Mouse (Mus musculus) intestine, embryonic 15.5 days (tissue): ENCODE measurements around the gene Gipc3. TPM values are rescaled to one million over a fixed set of nuclear protein-coding genes. Genes with fewer than 3 reads are reported as not detected.

Experiments
- ATAC-seq: fragments of 200-750 bp; cut with Nextera tagmentation; 2 replicates; pipeline ENCODE4 v1.8.0; 2017; ENCODE audit warnings: moderate TSS enrichment, moderate library complexity
- H3K27ac ChIP-seq: fragments of 300-500 bp; sonication (generic); 2 replicates; pipeline ENCODE4 v1.5.1; 2015; ENCODE audit warnings: mild to moderate bottlenecking, inconsistent platforms
- H3K27me3 ChIP-seq: fragments of 300-500 bp; sonication (generic); replicated peaks from 2 replicates; pipeline ENCODE4 v1.6.1; 2015; ENCODE audit warnings: inconsistent platforms
- H3K36me3 ChIP-seq: fragments of 300-500 bp; sonication (generic); 2 replicates; pipeline ENCODE4 v1.6.1; 2015; ENCODE audit warnings: inconsistent platforms
- H3K4me1 ChIP-seq: fragments of 300-500 bp; sonication (generic); replicated peaks from 2 replicates; pipeline ENCODE4 v1.6.1; 2015; ENCODE audit warnings: inconsistent platforms
- H3K4me2 ChIP-seq: fragments of 300-500 bp; sonication (generic); replicated peaks from 2 replicates; pipeline ENCODE4 v1.6.1; 2015; ENCODE audit warnings: mild to moderate bottlenecking, inconsistent platforms
- H3K4me3 ChIP-seq: fragments of 300-500 bp; sonication (generic); replicated peaks from 2 replicates; pipeline ENCODE4 v1.5.1; 2015; ENCODE audit warnings: inconsistent platforms
- H3K9ac ChIP-seq: fragments of 300-500 bp; sonication (generic); 2 replicates; pipeline ENCODE4 v1.6.1; 2015; ENCODE audit warnings: inconsistent platforms
- H3K9me3 ChIP-seq: fragments of 300-500 bp; sonication (generic); 2 replicates; pipeline ENCODE4 v1.6.1; 2016; ENCODE audit warnings: inconsistent platforms
- WGBS: fragments of 180-500 bp; shearing (Covaris S2); methylation state at CpG from one replicate; pipeline ENCODE4 v1.1.7; 2015; 5-methylcytosine and 5-hydroxymethylcytosine counted together
- polyA plus RNA-seq: library from polyadenylated mRNA; unstranded; fragments of >200 nt; fragmentation: Nextera tagmentation; extraction: Ambion mirVana; gene quantifications from 2 replicates; pipeline ENCODE4 v1.2.1, GENCODE M21; 2015

Gipc3 gene
- polyA plus RNA-seq, 1 experiment from 2014 or later: not detected

- no peak overlapping the region for H3K27ac ChIP-seq
- 94% methylated on average over 16 of the region's 16 CpGs for WGBS
- peaks cover 51% of the 10 kb centered on the region for H3K36me3 ChIP-seq
- H3K4me2 ChIP-seq: no peak overlapping the region
- no peaks in the 10 kb centered on the region for H3K9me3 ChIP-seq
- no peak overlapping the region for H3K4me3 ChIP-seq
- no peak overlapping the region for H3K9ac ChIP-seq
- peaks cover 33% of the 10 kb centered on the region for H3K4me1 ChIP-seq
- H3K27me3 ChIP-seq: no peaks in the 10 kb centered on the region
- ATAC-seq: no peak
Observed at GRCm38 (mm10) chr10:81315587-81315986, 27.5 kb downstream of the Gipc3 start.

GRCm38 (mm10) chr10:81314201-81314600, 28.9 kb downstream of the Gipc3 start:
- ATAC-seq: no peak
- peaks cover 65% of the 10 kb centered on the region for H3K36me3 ChIP-seq
- H3K9ac ChIP-seq: no peak overlapping the region
- H3K27me3 ChIP-seq: no peaks in the 10 kb centered on the region
- H3K4me1 ChIP-seq: peaks cover 26% of the 10 kb centered on the region
- no peak overlapping the region for H3K4me3 ChIP-seq
- no peak overlapping the region for H3K4me2 ChIP-seq
- WGBS: 74% methylated on average over 7 of the region's 7 CpGs
- H3K27ac ChIP-seq: no peak overlapping the region
- no peaks in the 10 kb centered on the region for H3K9me3 ChIP-seq

- peaks cover 70% of the 10 kb centered on the region for H3K36me3 ChIP-seq
Observed at GRCm38 (mm10) chr10:81313581-81313980, 29.5 kb downstream of the Gipc3 start.

GRCm38 (mm10) chr10:81309571-81309970, 33.5 kb downstream of the Gipc3 start:
- H3K36me3 ChIP-seq: peaks cover 81% of the 10 kb centered on the region
- WGBS: 78% methylated on average over 5 of the region's 5 CpGs

More at GRCm38 (mm10) chr10:81313581-81313980, 29.5 kb downstream of the Gipc3 start:
- H3K27ac ChIP-seq: no peak overlapping the region
- H3K9ac ChIP-seq: no peak overlapping the region
- no peaks in the 10 kb centered on the region for H3K27me3 ChIP-seq
- WGBS: 95% methylated on average over 13 of the region's 13 CpGs
- H3K4me3 ChIP-seq: no peak overlapping the region
- no peak for ATAC-seq
- no peaks in the 10 kb centered on the region for H3K9me3 ChIP-seq
- H3K4me1 ChIP-seq: peaks cover 20% of the 10 kb centered on the region
- no peak overlapping the region for H3K4me2 ChIP-seq

GRCm38 (mm10) chr10:81306837-81307682, 36.0 kb downstream of the Gipc3 start:
- Histone ChIP-seq H3K27me3 (no peaks in the 10 kb centered on the region), H3K9ac (no peak overlapping the region), H3K4me1 (peaks cover 24% of the 10 kb centered on the region), H3K27ac (no peak overlapping the region), H3K9me3 (no peaks in the 10 kb centered on the region), H3K36me3 (peaks cover 61% of the 10 kb centered on the region), H3K4me3 (no peak overlapping the region), H3K4me2 (no peak overlapping the region)
- ATAC-seq: no peak
- 92% methylated on average over 21 of the region's 21 CpGs for WGBS

More at GRCm38 (mm10) chr10:81309571-81309970, 33.5 kb downstream of the Gipc3 start:
- H3K9me3 ChIP-seq: no peaks in the 10 kb centered on the region
- H3K27me3 ChIP-seq: no peaks in the 10 kb centered on the region
- no peaks in the 10 kb centered on the region for H3K4me1 ChIP-seq
- H3K9ac ChIP-seq: no peak overlapping the region
- no peak overlapping the region for H3K4me2 ChIP-seq
- no peak overlapping the region for H3K4me3 ChIP-seq
- ATAC-seq: no peak
- no peak overlapping the region for H3K27ac ChIP-seq

GRCm38 (mm10) chr10:81306173-81306668, 36.8 kb downstream of the Gipc3 start:
- Histone ChIP-seq H3K4me2 (no peak overlapping the region), H3K36me3 (peaks cover 54% of the 10 kb centered on the region), H3K4me1 (peaks cover 28% of the 10 kb centered on the region), H3K9ac (no peak overlapping the region), H3K4me3 (no peak overlapping the region), H3K9me3 (no peaks in the 10 kb centered on the region), H3K27ac (no peak overlapping the region), H3K27me3 (no peaks in the 10 kb centered on the region)
- WGBS: 93% methylated on average over 12 of the region's 12 CpGs
- no peak for ATAC-seq

GRCm38 (mm10) chr10:81305663-81306062, 37.4 kb downstream of the Gipc3 start:
- Histone ChIP-seq H3K9ac (no peak overlapping the region), H3K27ac (no peak overlapping the region), H3K36me3 (peaks cover 48% of the 10 kb centered on the region), H3K4me3 (no peak overlapping the region), H3K4me2 (no peak overlapping the region), H3K9me3 (no peaks in the 10 kb centered on the region), H3K4me1 (peaks cover 32% of the 10 kb centered on the region), H3K27me3 (no peaks in the 10 kb centered on the region)
- 94% methylated on average over 14 of the region's 14 CpGs for WGBS
- ATAC-seq: no peak

GRCm38 (mm10) chr10:81304597-81305238, 38.3 kb downstream of the Gipc3 start:
- peaks cover 41% of the 10 kb centered on the region for H3K4me1 ChIP-seq
- H3K4me3 ChIP-seq: no peak overlapping the region
- H3K4me2 ChIP-seq: no peak overlapping the region
- peaks cover 39% of the 10 kb centered on the region for H3K36me3 ChIP-seq
- no peak overlapping the region for H3K9ac ChIP-seq
- 21% methylated on average over 8 of the region's 9 CpGs for WGBS
- H3K9me3 ChIP-seq: no peaks in the 10 kb centered on the region
- no peak overlapping the region for H3K27ac ChIP-seq
- ATAC-seq: no peak
- no peaks in the 10 kb centered on the region for H3K27me3 ChIP-seq

DNA sequence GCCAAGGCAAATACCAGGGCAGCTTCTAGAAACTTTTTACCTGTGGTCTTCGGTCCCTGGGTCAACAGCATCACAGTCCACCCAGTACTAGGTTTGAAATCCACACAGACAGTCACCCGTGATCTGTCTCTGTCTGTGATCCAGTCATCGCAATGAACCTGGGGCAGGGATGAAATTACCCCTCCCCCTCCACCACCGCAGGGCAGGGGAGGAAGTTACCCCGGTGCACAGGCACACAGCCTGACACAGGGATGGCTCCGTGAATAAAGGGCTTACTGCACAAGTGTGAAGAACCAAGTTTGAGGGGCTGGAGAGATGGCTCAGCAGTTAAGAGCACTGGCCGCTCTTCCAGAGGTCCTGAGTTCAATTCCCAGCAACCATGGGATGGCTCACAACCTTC, 39.3 kb downstream of the Gipc3 start:
- Histone ChIP-seq H3K36me3 (peaks cover 29% of the 10 kb centered on the region), H3K9me3 (no peaks in the 10 kb centered on the region), H3K27ac (no peak overlapping the region), H3K4me2 (no peak overlapping the region), H3K4me1 (peaks cover 47% of the 10 kb centered on the region), H3K27me3 (no peaks in the 10 kb centered on the region), H3K4me3 (no peak overlapping the region), H3K9ac (peak overlapping the region; percentile 18; the same call in 1 of the 2 replicates)
- 68% methylated on average over 7 of the region's 7 CpGs for WGBS
- no peak for ATAC-seq

GRCm38 (mm10) chr10:81303258-81303657, 39.8 kb downstream of the Gipc3 start:
- Histone ChIP-seq H3K4me3 (no peak overlapping the region), H3K4me1 (peaks cover 48% of the 10 kb centered on the region), H3K9me3 (no peaks in the 10 kb centered on the region), H3K9ac (peak overlapping the region; percentile 18), H3K27me3 (no peaks in the 10 kb centered on the region), H3K36me3 (peaks cover 27% of the 10 kb centered on the region), H3K4me2 (peak overlapping the region; percentile 43), H3K27ac (peak overlapping the region; percentile 57)
- 0 out of 2 replicates have a peak, but pooled peaks have one; percentile 1 for ATAC-seq
- 69% methylated on average over 10 of the region's 10 CpGs for WGBS

DNA sequence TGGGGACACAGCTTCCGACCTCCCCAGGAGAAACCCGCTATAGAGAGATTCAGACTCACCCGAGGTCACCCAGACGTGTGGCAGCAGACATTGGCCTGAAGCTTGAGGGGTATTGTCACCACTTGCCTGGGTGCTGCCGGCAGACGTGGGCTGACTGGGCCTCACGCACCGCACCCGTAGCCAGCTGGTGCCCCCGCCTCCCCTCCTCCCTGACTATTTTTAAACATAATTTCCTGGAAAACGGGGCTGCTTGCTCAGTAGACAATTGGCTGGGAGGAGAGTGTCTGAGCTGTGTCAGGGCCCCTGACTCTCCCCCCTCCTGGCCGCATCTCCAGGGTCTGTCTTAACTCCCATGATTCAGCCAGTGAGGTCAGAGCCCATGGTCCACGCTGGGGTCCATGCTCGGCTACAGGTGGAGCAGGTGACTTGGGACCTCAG, 40.3 kb downstream of the Gipc3 start:
- Histone ChIP-seq H3K4me1 (peaks cover 53% of the 10 kb centered on the region), H3K27ac (peak overlapping the region; percentile 57), H3K4me3 (no peak overlapping the region), H3K9ac (peak overlapping the region; percentile 18), H3K9me3 (no peaks in the 10 kb centered on the region), H3K36me3 (peaks cover 23% of the 10 kb centered on the region), H3K4me2 (peak overlapping the region; percentile 43), H3K27me3 (no peaks in the 10 kb centered on the region)
- WGBS: 27% methylated on average over 14 of the region's 14 CpGs
- peak; percentile 30 for ATAC-seq

GRCm38 (mm10) chr10:81302288-81302687, 40.8 kb downstream of the Gipc3 start:
- Histone ChIP-seq H3K36me3 (peaks cover 18% of the 10 kb centered on the region), H3K27ac (peak overlapping the region; percentile 57), H3K27me3 (no peaks in the 10 kb centered on the region), H3K4me2 (peak overlapping the region; percentile 43), H3K4me3 (no peak overlapping the region), H3K9ac (peak overlapping the region; percentile 18; the same call in 1 of the 2 replicates), H3K4me1 (peaks cover 58% of the 10 kb centered on the region), H3K9me3 (no peaks in the 10 kb centered on the region)
- no peak for ATAC-seq
- WGBS: 67% methylated on average over 4 of the region's 4 CpGs
